Mouse (Mus musculus) liver, embryonic 11.5 days (tissue): ENCODE data around the gene Golt1a. TPM values are rescaled to one million over a fixed set of nuclear protein-coding genes. Genes with fewer than 3 reads are reported as not detected.

ENCODE experiments used
- ATAC-seq: fragments of 200-750 bp; cut with Nextera tagmentation; replicated peaks from 2 replicates; pipeline ENCODE4 v1.8.0; 2017; ENCODE audit warnings: moderate number of reproducible peaks, mild to moderate bottlenecking, moderate TSS enrichment, moderate library complexity; ENCODE audit not compliant: low FRiP score
- DNase-seq: peaks from one replicate; pipeline ENCODE4 v3.0.0-alpha.2; 2017; ENCODE audit warnings: low spot score
- H3K27ac ChIP-seq: fragments of 300-500 bp; sonication (generic); 2 replicates; pipeline ENCODE4 v1.5.1; 2014; ENCODE audit warnings: mild to moderate bottlenecking, low read depth, low read length, control low read depth
- H3K27me3 ChIP-seq: fragments of 300-500 bp; sonication (generic); replicated peaks from 2 replicates; pipeline ENCODE4 v1.6.1; 2014; ENCODE audit warnings: low read length, mixed read lengths; ENCODE audit not compliant: control insufficient read depth, insufficient read depth
- H3K36me3 ChIP-seq: fragments of 300-500 bp; sonication (generic); 2 replicates; pipeline ENCODE4 v1.6.1; 2014; ENCODE audit warnings: mild to moderate bottlenecking, low read length, moderate library complexity, mixed read lengths; ENCODE audit not compliant: control insufficient read depth, insufficient read depth
- H3K4me1 ChIP-seq: fragments of 300-500 bp; sonication (generic); replicated peaks from 2 replicates; pipeline ENCODE4 v1.6.1; 2014; ENCODE audit warnings: low read length, mixed read lengths; ENCODE audit not compliant: control insufficient read depth, insufficient read depth
- H3K4me2 ChIP-seq: fragments of 300-500 bp; sonication (generic); 2 replicates; pipeline ENCODE4 v1.6.1; 2014; ENCODE audit warnings: mild to moderate bottlenecking, control low read depth, moderate library complexity
- H3K4me3 ChIP-seq: fragments of 300-500 bp; sonication (generic); 2 replicates; pipeline ENCODE4 v1.5.1; 2014; ENCODE audit warnings: low read depth, low read length, control low read depth
- H3K9ac ChIP-seq: fragments of 300-500 bp; sonication (generic); 2 replicates; pipeline ENCODE4 v1.6.1; 2014; ENCODE audit warnings: low read depth, low read length, control low read depth
- H3K9me3 ChIP-seq: fragments of 300-500 bp; sonication (generic); 2 replicates; pipeline ENCODE4 v1.6.1; 2016; ENCODE audit warnings: low read length, inconsistent platforms, mixed read lengths; ENCODE audit not compliant: control insufficient read depth
- WGBS: fragments of 180-500 bp; shearing (Covaris S2); extraction: QIAGEN DNeasy Blood & Tissue Kit; methylation state at CpG from one replicate; pipeline ENCODE4 v1.1.7; 2014; 5-methylcytosine and 5-hydroxymethylcytosine counted together
- polyA plus RNA-seq: library from polyadenylated mRNA; unstranded; fragments of >200 nt; fragmentation: Nextera tagmentation; extraction: Ambion mirVana; gene quantifications from 2 replicates; pipeline ENCODE4 v1.2.1, GENCODE M21; 2014

Golt1a gene
- polyA plus RNA-seq, 1 experiment from 2014 or later = 2.0 TPM

DNA sequence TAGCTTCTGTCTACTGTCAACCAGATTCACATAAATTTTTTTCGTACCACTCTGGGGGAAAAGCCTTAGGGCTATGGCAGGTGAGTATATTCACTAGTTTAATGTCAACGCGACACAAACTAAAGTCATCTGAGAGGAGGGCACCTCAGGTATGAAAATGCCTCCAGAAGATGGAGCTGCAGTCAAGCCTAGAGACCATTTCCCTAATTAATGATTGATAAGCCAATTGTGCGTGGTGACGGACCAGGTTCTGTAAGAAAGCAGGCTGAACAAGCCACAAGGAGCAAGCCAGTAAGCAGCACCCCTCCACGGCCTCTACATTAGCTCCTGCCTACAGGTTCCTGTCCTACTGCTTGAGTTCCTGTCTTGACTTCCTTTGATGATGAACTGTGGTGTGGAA, 51.4 kb downstream of the Golt1a start:
- Histone ChIP-seq H3K27ac (no peak overlapping the region), H3K27me3 (peaks cover 50% of the 10 kb centered on the region), H3K9me3 (no peaks in the 10 kb centered on the region), H3K36me3 (no peaks in the 10 kb centered on the region), H3K4me1 (no peaks in the 10 kb centered on the region; the same call in 1 of the 2 replicates), H3K4me2 (no peak overlapping the region), H3K4me3 (no peak overlapping the region), H3K9ac (no peak overlapping the region)
- 87% methylated on average over 6 of the region's 6 CpGs for WGBS
- DNase-seq (no peak), ATAC-seq (no peak)

DNA sequence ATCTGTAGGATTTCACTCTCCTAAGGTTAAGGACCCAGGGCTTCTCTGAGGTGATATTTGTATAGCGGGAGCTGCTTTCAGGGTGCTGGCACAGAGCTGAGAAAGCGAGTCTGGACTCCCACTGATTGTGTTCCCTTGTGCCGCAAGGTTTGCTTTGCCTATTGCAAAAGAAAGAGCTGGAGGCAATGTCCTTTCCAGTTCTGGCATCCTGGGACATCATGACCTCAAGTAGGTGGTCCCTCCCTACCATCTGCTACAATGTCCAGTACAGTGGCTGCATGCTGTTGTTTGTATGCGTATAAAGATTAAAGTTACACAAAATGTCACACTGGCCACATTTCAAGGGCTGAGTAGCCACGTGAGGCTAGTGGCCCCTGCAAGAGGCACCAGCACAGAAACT, 52.5 kb downstream of the Golt1a start:
- Histone ChIP-seq H3K27me3 (peaks cover 54% of the 10 kb centered on the region), H3K9me3 (no peaks in the 10 kb centered on the region), H3K4me3 (no peak overlapping the region), H3K9ac (no peak overlapping the region), H3K4me1 (peaks cover 6% of the 10 kb centered on the region), H3K27ac (no peak overlapping the region), H3K36me3 (no peaks in the 10 kb centered on the region), H3K4me2 (no peak overlapping the region)
- 87% methylated on average over 5 of the region's 5 CpGs for WGBS
- DNase-seq = no peak
- ATAC-seq = no peak

DNA sequence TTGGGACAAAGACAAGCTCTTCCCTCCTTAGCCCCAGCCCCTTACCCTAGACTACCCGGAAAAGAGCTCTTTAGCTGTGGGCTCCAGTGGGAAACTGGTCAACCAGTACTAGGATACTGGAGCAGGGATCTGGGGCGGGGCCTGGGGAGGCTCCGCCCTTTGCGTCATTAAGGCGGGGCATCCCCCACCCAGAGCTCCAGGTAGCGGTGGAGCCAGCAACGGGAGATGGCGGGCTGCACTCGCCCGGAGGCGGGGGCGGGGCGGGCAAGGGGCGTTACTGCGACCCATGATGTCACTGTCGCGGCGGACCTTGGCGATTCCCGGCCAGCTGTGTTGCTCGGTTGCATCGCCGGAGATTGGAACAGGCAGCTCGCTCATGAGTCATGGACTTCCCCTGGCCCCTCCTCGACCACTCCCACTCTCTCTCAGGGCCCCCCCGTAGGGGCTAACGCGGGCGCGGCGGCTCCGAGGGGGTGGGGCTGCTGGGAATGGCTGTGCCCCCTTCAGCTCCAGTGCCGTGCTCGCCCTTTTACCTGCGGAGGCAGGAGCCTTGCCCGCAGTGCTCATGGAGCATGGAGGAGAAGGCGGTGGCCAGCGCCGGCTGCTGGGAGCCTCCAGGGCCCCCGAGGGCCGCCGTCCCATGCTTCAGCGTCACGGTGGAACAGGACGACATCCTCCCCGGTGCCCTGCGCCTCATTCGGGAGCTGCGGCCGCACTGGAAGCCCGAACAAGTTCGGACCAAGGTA, 53.8 kb downstream of the Golt1a start, which contains the start of gene Etnk2:
Gene Etnk2, plus strand, starts transcription at position 297 of the 746 bp plus-strand sequence.
- Histone ChIP-seq H3K27me3 (peaks cover 51% of the 10 kb centered on the region), H3K4me2 (peak within 1 kb of the TSS; percentile 97)

GRCm38 (mm10) chr1:133364022-133364630, 54.5 kb downstream of the Golt1a start:
- WGBS = 6% methylated on average over 27 of the region's 27 CpGs
- H3K4me2 ChIP-seq = peak overlapping the region; percentile 97
- no peaks in the 10 kb centered on the region for H3K36me3 ChIP-seq
- peaks cover 49% of the 10 kb centered on the region for H3K27me3 ChIP-seq
- H3K9me3 ChIP-seq = no peaks in the 10 kb centered on the region
- H3K9ac ChIP-seq = 0 out of 2 replicates have a peak overlapping the region, but pooled peaks have one; percentile 37
- DNase-seq (no peak), ATAC-seq (no peak)
- H3K4me1 ChIP-seq = peaks cover 14% of the 10 kb centered on the region
- no peak overlapping the region for H3K27ac ChIP-seq
- H3K4me3 ChIP-seq = peak overlapping the region; percentile 63

More for the DNA sequence above, 53.8 kb downstream of the Golt1a start, which contains the start of gene Etnk2:
- Histone ChIP-seq H3K4me3 (peak within 1 kb of the TSS; percentile 63), H3K4me1 (peaks cover 14% of the 10 kb centered on the region), H3K36me3 (no peaks in the 10 kb centered on the region), H3K27ac (no peak within 1 kb of the TSS), H3K9ac (0 out of 2 replicates have a peak within 1 kb of the TSS, but pooled peaks have one; percentile 37), H3K9me3 (no peaks in the 10 kb centered on the region)
- peak; percentile 66 for ATAC-seq
- DNase-seq = peak; percentile 82
- WGBS = under 1% methylated on average over 51 of the region's 52 CpGs

DNA sequence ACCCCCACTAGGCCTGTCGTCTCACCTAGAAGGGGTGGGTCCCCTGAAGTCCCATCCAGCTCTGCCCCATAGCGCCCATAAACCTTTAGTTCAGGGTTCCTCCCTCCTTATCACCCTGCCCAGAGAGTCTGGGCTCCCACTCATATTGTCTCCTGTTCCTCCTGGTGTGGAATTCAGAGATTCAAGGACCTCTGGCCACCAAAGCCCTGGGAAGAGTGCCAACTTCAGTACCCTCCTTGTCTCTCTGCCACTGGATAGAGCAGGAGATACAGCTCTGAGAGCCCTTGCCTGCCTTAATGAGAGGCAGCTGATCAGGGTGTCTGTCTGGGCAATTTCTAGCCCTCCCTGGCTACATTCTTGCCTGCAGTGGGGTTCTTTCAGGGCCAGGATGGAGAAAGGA, 55.3 kb downstream of the Golt1a start:
- WGBS = 40% methylated on average over 2 of the region's 2 CpGs
- Histone ChIP-seq H3K4me1 (peaks cover 14% of the 10 kb centered on the region), H3K36me3 (no peaks in the 10 kb centered on the region), H3K4me3 (no peak overlapping the region), H3K9ac (no peak overlapping the region), H3K27me3 (peaks cover 49% of the 10 kb centered on the region), H3K4me2 (no peak overlapping the region), H3K9me3 (no peaks in the 10 kb centered on the region), H3K27ac (no peak overlapping the region)
- ATAC-seq = no peak
- DNase-seq = no peak

- 49% methylated on average over 10 of the region's 10 CpGs for WGBS
- Histone ChIP-seq H3K27me3 (peaks cover 41% of the 10 kb centered on the region), H3K4me1 (peaks cover 17% of the 10 kb centered on the region), H3K9ac (no peak overlapping the region), H3K27ac (no peak overlapping the region), H3K9me3 (no peaks in the 10 kb centered on the region), H3K36me3 (no peaks in the 10 kb centered on the region), H3K4me2 (no peak overlapping the region), H3K4me3 (no peak overlapping the region)
- no peak for ATAC-seq
- DNase-seq = no peak
Observed at GRCm38 (mm10) chr1:133366951-133367605, 57.5 kb downstream of the Golt1a start.

- Histone ChIP-seq H3K4me1 (peaks cover 17% of the 10 kb centered on the region), H3K9me3 (no peaks in the 10 kb centered on the region), H3K9ac (no peak overlapping the region), H3K4me2 (no peak overlapping the region), H3K27me3 (peaks cover 34% of the 10 kb centered on the region), H3K27ac (no peak overlapping the region), H3K36me3 (no peaks in the 10 kb centered on the region), H3K4me3 (no peak overlapping the region)
- no peak for ATAC-seq
- DNase-seq = no peak
- WGBS = 8% methylated on average over 11 of the region's 11 CpGs
Observed at GRCm38 (mm10) chr1:133367606-133368488, 58.2 kb downstream of the Golt1a start.

DNA sequence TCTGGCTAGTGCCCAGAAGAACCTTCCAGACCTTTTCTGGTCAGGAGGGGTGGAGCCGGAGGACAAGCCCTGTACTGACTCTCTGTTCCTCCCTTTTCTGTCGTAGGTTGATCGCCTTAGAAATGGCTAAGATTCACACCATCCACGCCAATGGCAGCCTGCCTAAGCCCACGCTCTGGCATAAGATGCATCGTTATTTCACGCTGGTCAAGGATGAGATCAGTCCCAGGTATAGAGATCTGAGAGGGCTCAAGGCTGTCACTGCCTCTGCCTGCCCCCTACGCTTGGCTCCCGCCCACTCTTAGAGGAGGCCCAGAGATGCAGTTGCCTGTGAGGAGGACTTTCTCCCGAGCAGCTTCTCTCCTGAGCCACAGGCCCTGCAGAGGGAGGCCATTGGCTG, 59.0 kb downstream of the Golt1a start:
- Histone ChIP-seq H3K9ac (no peak overlapping the region), H3K27me3 (peaks cover 27% of the 10 kb centered on the region), H3K9me3 (no peaks in the 10 kb centered on the region), H3K27ac (no peak overlapping the region), H3K4me2 (no peak overlapping the region), H3K4me3 (no peak overlapping the region), H3K36me3 (no peaks in the 10 kb centered on the region), H3K4me1 (peaks cover 17% of the 10 kb centered on the region)
- WGBS = 58% methylated on average over 10 of the region's 10 CpGs
- DNase-seq (no peak), ATAC-seq (no peak)
